Mouse (Mus musculus): ENCODE results near the gene Fam167b.
"Not testable (repeated sequence)": the region's sequence is repeated elsewhere in the genome, so short reads cannot be mapped to it uniquely, and the experiment has no call there.

Gene Fam167b

GRCm38 (mm10) chr4:129565139-129565538 is 13.2 kb downstream of the Fam167b start:
- in situ Hi-C loops (cut with MboI, MseI): loop anchor here (25.0 kb wide), 1 partner anchor 1347 kb away; the partner anchor contains the start of gene Laptm5

GRCm38 (mm10) chr4:129563718-129564117 is 14.6 kb downstream of the Fam167b start:
- in situ Hi-C loops (cut with MboI, MseI): loop anchor here (25.0 kb wide), 1 partner anchor 1349 kb away; the partner anchor contains the start of gene Laptm5

- in situ Hi-C loops (cut with MboI, MseI): loop anchor here (25.0 kb wide), 1 partner anchor 1351 kb away; the partner anchor contains the start of gene Laptm5
Measured at GRCm38 (mm10) chr4:129561184-129561583, 17.2 kb downstream of the Fam167b start.

GRCm38 (mm10) chr4:129558321-129558955 is 19.9 kb downstream of the Fam167b start:
- in situ Hi-C loops (cut with MboI, MseI): loop anchor here (5.0 to 25.0 kb wide), 2 partner anchors 44 to 1354 kb away; partner anchors contain the start of genes Eif3i, Laptm5 and Tmem234

- in situ Hi-C loops (cut with MboI, MseI): loop anchor here (5.0 to 25.0 kb wide), 2 partner anchors 45 to 1355 kb away; partner anchors contain the start of genes Eif3i, Laptm5 and Tmem234
Measured at GRCm38 (mm10) chr4:129557256-129557808, 21.0 kb downstream of the Fam167b start.

GRCm38 (mm10) chr4:129556532-129557223 is 21.7 kb downstream of the Fam167b start:
- in situ Hi-C loops (cut with MboI, MseI): loop anchor here (5.0 to 25.0 kb wide), 2 partner anchors 46 to 1356 kb away; partner anchors contain the start of genes Eif3i, Laptm5 and Tmem234

- in situ Hi-C loops (cut with MboI, MseI): loop anchor here (5.0 to 25.0 kb wide), 2 partner anchors 46 to 1356 kb away; partner anchors contain the start of genes Eif3i, Laptm5 and Tmem234
Measured at GRCm38 (mm10) chr4:129555862-129556531, 22.4 kb downstream of the Fam167b start.

GRCm38 (mm10) chr4:129555421-129555861 is 22.9 kb downstream of the Fam167b start:
- in situ Hi-C loops (cut with MboI, MseI): loop anchor here (5.0 to 25.0 kb wide), 2 partner anchors 47 to 1357 kb away; partner anchors contain the start of genes Eif3i, Laptm5 and Tmem234

GRCm38 (mm10) chr4:129554512-129554911 is 23.8 kb downstream of the Fam167b start:
- in situ Hi-C loops (cut with MboI, MseI): loop anchor here (25.0 kb wide), 1 partner anchor 1358 kb away; the partner anchor contains the start of gene Laptm5

GRCm38 (mm10) chr4:129550295-129550694 is 28.1 kb downstream of the Fam167b start:
- in situ Hi-C loops (cut with MboI, MseI): loop anchor here (25.0 kb wide), 1 partner anchor 1362 kb away; the partner anchor contains the start of gene Laptm5

GRCm38 (mm10) chr4:129549306-129549705 is 29.0 kb downstream of the Fam167b start:
- in situ Hi-C loops (cut with MboI, MseI): no loop called here

- in situ Hi-C loops (cut with MboI, MseI): not testable (repeated sequence)
Measured at GRCm38 (mm10) chr4:129547631-129548030, 30.7 kb downstream of the Fam167b start.

GRCm38 (mm10) chr4:129544106-129544505 is 34.2 kb downstream of the Fam167b start:
- in situ Hi-C loops (cut with MboI, MseI): no loop called here

GRCm38 (mm10) chr4:129542592-129543141 is 35.7 kb downstream of the Fam167b start, which contains the start of gene Hdac1:
TSS of gene Hdac1 (minus strand) at chr4:129542713.
- in situ Hi-C loops (cut with MboI, MseI): no loop called here

GRCm38 (mm10) chr4:129541868-129542591 is 36.3 kb downstream of the Fam167b start:
- in situ Hi-C loops (cut with MboI, MseI): no loop called here

- in situ Hi-C loops (cut with MboI, MseI): no loop called here
Measured at GRCm38 (mm10) chr4:129540012-129540411, 38.3 kb downstream of the Fam167b start.

GRCm38 (mm10) chr4:129528901-129529300 is 49.4 kb downstream of the Fam167b start:
- in situ Hi-C loops (cut with MboI, MseI): not testable (repeated sequence)

Measured in regulatory T cell (primary cell).